In genomic region chr14:121082341-121082740, GRCm38 (mm10) we compare ENCODE assay signal across 9 mouse cellular contexts. TPM values are rescaled to one million over a fixed set of nuclear protein-coding genes. Genes with fewer than 3 reads are reported as not detected.
A peak's percentile ranks its signal among the peaks of the same experiment; 100 is the strongest.
DNase-seq lines count a peak whose midpoint lies in the region; ATAC-seq and TF ChIP-seq lines count a peak whose summit lies in the region.
"Had no signal": no experiment of that assay in that cellular context is flagged by ENCODE, and none has a peak within 500 bp of the region (broad histone marks: within the 10 kb centered on the region; RNA-seq: fewer than 3 reads in every experiment).

No protein-coding gene starts in this region.

- H3K27me3 ChIP-seq in kidney, adult 2 months (replicated peaks; ENCODE audit: control insufficient read depth, insufficient read depth, low read length): no peaks in the 10 kb centered on the region
- H3K27me3 ChIP-seq in intestine, embryonic 15.5 days (replicated peaks): no peaks in the 10 kb centered on the region
- no peaks in the 10 kb centered on the region for H3K27me3 ChIP-seq in liver, embryonic 12.5 days (replicated peaks)

- TF ChIP-seq POLR2A in kidney, adult 2 months (IDR thresholded peaks at IDR 0.05; ENCODE audit: low read depth, low read length): no peak

- peak; percentile 61; the same call in 1 of the 2 replicates for ATAC-seq in intestine, embryonic 15.5 days
- ATAC-seq in liver, embryonic 12.5 days: no peak
- ATAC-seq in erythroblast, adult 5-6 weeks (replicated peaks; ENCODE audit: low FRiP score, poor library complexity, severe bottlenecking): no peak

- H3K36me3 ChIP-seq in kidney, adult 2 months (ENCODE audit: control insufficient read depth, insufficient read depth, low read length): no peaks in the 10 kb centered on the region
- H3K36me3 ChIP-seq in intestine, embryonic 15.5 days: peaks cover 6% of the 10 kb centered on the region; the same call in 1 of the 2 replicates
- no peaks in the 10 kb centered on the region; the same call in 1 of the 2 replicates for H3K36me3 ChIP-seq in liver, embryonic 12.5 days

- H3K4me1 ChIP-seq in kidney, adult 2 months (ENCODE audit: control insufficient read depth, insufficient read depth, low read length): no peaks in the 10 kb centered on the region
- peaks cover 9% of the 10 kb centered on the region for H3K4me1 ChIP-seq in intestine, embryonic 15.5 days (replicated peaks)
- no peaks in the 10 kb centered on the region for H3K4me1 ChIP-seq in liver, embryonic 12.5 days

- peak; percentile 43 for DNase-seq in kidney, adult 2 months
- DNase-seq in kidney, adult 18-20 months: no peak
- peak; percentile 80 to 85 for DNase-seq in frontal cortex, adult 2 months (ENCODE audit: extremely low spot score in 1 of 2, low spot score in 1 of 2)
- DNase-seq in lung, postnatal 14 days: peak; percentile 60
- no peak for DNase-seq in adrenal gland, postnatal 25 days

- H3K4me2 ChIP-seq in intestine, embryonic 15.5 days (replicated peaks): no peak overlapping the region
- no peak overlapping the region for H3K4me2 ChIP-seq in liver, embryonic 12.5 days

- H3K4me3 ChIP-seq in kidney, adult 2 months (ENCODE audit: insufficient read depth, low read depth, low read length): no peak overlapping the region
- H3K4me3 ChIP-seq in intestine, embryonic 15.5 days (replicated peaks): no peak overlapping the region
- H3K4me3 ChIP-seq in liver, embryonic 12.5 days: no peak overlapping the region
- H3K4me3 ChIP-seq: erythroblast, embryonic 14.5 days had no signal

- H3K9ac ChIP-seq in intestine, embryonic 15.5 days: no peak overlapping the region
- H3K9ac ChIP-seq in liver, embryonic 12.5 days: no peak overlapping the region

- no peaks in the 10 kb centered on the region for H3K9me3 ChIP-seq in intestine, embryonic 15.5 days
- H3K9me3 ChIP-seq in liver, embryonic 12.5 days (replicated peaks): no peaks in the 10 kb centered on the region

- 34% methylated on average over 7 of the region's 7 CpGs for WGBS in kidney, adult 2 months
- 40% methylated on average over 7 of the region's 7 CpGs for WGBS in intestine, embryonic 15.5 days
- WGBS in liver, embryonic 12.5 days (ENCODE audit: insufficient replicate concordance): 59% methylated on average over 7 of the region's 7 CpGs

- 0 out of 2 replicates have a peak overlapping the region, but pooled peaks have one; percentile 3 for H3K27ac ChIP-seq in kidney, adult 2 months (ENCODE audit: insufficient read depth, low read depth, low read length)
- no peak overlapping the region for H3K27ac ChIP-seq in intestine, embryonic 15.5 days
- no peak overlapping the region for H3K27ac ChIP-seq in liver, embryonic 12.5 days

- TF ChIP-seq CTCF in kidney, adult 2 months (conservative IDR thresholded peaks at IDR 0.05; ENCODE audit: insufficient read depth, insufficient read length, low read depth, low read length): no peak

RNA-seq across cellular contexts. Expression of gene Farp1, which starts 47.3 kb away (rescaled TPM):
- 28.8 and 30.1 TPM in 2 replicates for polyA plus RNA-seq in kidney, adult 2 months (2012; rRNA removed)
- 66.5 and 69.9 TPM in 2 replicates for polyA plus RNA-seq in frontal cortex, adult 2 months (2012; rRNA removed)
- polyA plus RNA-seq in intestine, embryonic 15.5 days (2015; fragmentation: Nextera tagmentation; extraction: Ambion mirVana): 15.8 and 16.6 TPM in 2 replicates
- polyA plus RNA-seq in liver, embryonic 12.5 days (2016; fragmentation: Nextera tagmentation; extraction: Ambion mirVana): 8.0 and 8.8 TPM in 2 replicates
- 0.42 and 0.58 TPM in 2 replicates for total RNA-seq in erythroblast, adult 5-6 weeks (2015; ENCODE audit: low replicate concordance)
- total RNA-seq in erythroblast, adult 5-6 weeks (2017; ENCODE audit: low replicate concordance): 1.5 TPM in 1 of 2 replicates, not detected in the other
- total RNA-seq in adrenal gland, postnatal 25 days (2021): 23.8 and 25.8 TPM in 2 replicates
- polyA plus RNA-seq: erythroblast, embryonic 14.5 days had no signal

Comparison
In these comparisons a context has a peak if more than half of its experiments do, and no peak if none do; other contexts are left out.
1. DNase-seq: peak in kidney, adult 2 months (single experiment), frontal cortex, adult 2 months (2 of 2) and lung, postnatal 14 days (single experiment); none in kidney, adult 18-20 months (single experiment) and adrenal gland, postnatal 25 days (single experiment).